ENCODE assay signal across 28 mouse cellular contexts in genomic region chr4:76422113-76422512, GRCm38 (mm10).
"Had no signal": no experiment of that assay in that cellular context is flagged by ENCODE, and none has a peak within 500 bp of the region (broad histone marks: within the 10 kb centered on the region; RNA-seq: fewer than 3 reads in every experiment).

No protein-coding gene starts in this region.

- H3K9ac ChIP-seq: embryonic facial prominence, embryonic 12.5 days; embryonic facial prominence, embryonic 13.5 days; embryonic facial prominence, embryonic 15.5 days; forebrain, embryonic 12.5 days; forebrain, embryonic 13.5 days; forebrain, embryonic 15.5 days; forebrain, postnatal 0 days had no signal

- ATAC-seq: forebrain, embryonic 13.5 days; forebrain, embryonic 14.5 days; forebrain, embryonic 15.5 days; forebrain, embryonic 16.5 days; forebrain, postnatal 0 days had no signal

- H3K27me3 ChIP-seq: embryonic facial prominence, embryonic 12.5 days; embryonic facial prominence, embryonic 13.5 days; embryonic facial prominence, embryonic 15.5 days; forebrain, embryonic 12.5 days; forebrain, embryonic 13.5 days; forebrain, embryonic 15.5 days had no signal

- H3K4me3 ChIP-seq: embryonic facial prominence, embryonic 10.5 days; embryonic facial prominence, embryonic 12.5 days; embryonic facial prominence, embryonic 13.5 days; embryonic facial prominence, embryonic 15.5 days; erythroblast, embryonic 14.5 days; forebrain, embryonic 10.5 days; forebrain, embryonic 12.5 days; forebrain, embryonic 13.5 days; forebrain, embryonic 15.5 days; gastrocnemius, adult 2 months had no signal

- H3K36me3 ChIP-seq: embryonic facial prominence, embryonic 10.5 days; embryonic facial prominence, embryonic 12.5 days; embryonic facial prominence, embryonic 13.5 days; embryonic facial prominence, embryonic 15.5 days; forebrain, embryonic 10.5 days; forebrain, embryonic 12.5 days; forebrain, embryonic 15.5 days had no signal

- H3K27ac ChIP-seq: embryonic facial prominence, embryonic 10.5 days; embryonic facial prominence, embryonic 12.5 days; embryonic facial prominence, embryonic 13.5 days; embryonic facial prominence, embryonic 15.5 days; forebrain, embryonic 10.5 days; forebrain, embryonic 12.5 days; forebrain, embryonic 13.5 days; forebrain, embryonic 15.5 days; gastrocnemius, adult 2 months had no signal

- DNase-seq: cerebellum, adult 2 months; cerebellum, adult 8-10 months; cerebellum, adult 9-10 months; cerebellum, adult 9-11 months; cerebellum, postnatal 10 days; cerebellum, postnatal 14 days; cerebellum, postnatal 25 days; cerebellum, postnatal 36 days; embryo, embryonic 11 days; forebrain, postnatal 0 days; gastrocnemius, adult 2 months; gastrocnemius, postnatal 10 days; gastrocnemius, postnatal 14 days; gastrocnemius, postnatal 25 days; gastrocnemius, postnatal 36 days; heart, adult 11 months; heart, adult 18-20 months had no signal

- H3K4me2 ChIP-seq: embryonic facial prominence, embryonic 12.5 days; embryonic facial prominence, embryonic 13.5 days; embryonic facial prominence, embryonic 15.5 days; forebrain, embryonic 12.5 days; forebrain, embryonic 13.5 days; forebrain, embryonic 15.5 days had no signal

- H3K9me3 ChIP-seq: embryonic facial prominence, embryonic 10.5 days; embryonic facial prominence, embryonic 12.5 days; embryonic facial prominence, embryonic 13.5 days; embryonic facial prominence, embryonic 15.5 days; forebrain, embryonic 10.5 days; forebrain, embryonic 12.5 days; forebrain, embryonic 13.5 days; forebrain, embryonic 15.5 days had no signal

- H3K4me1 ChIP-seq: embryonic facial prominence, embryonic 10.5 days; embryonic facial prominence, embryonic 12.5 days; embryonic facial prominence, embryonic 15.5 days; forebrain, embryonic 10.5 days; forebrain, embryonic 12.5 days; forebrain, embryonic 13.5 days had no signal
